Mouse (Mus musculus): Measurements from ENCODE around the gene Amh.

- TF ChIP-seq CTCF (IDR thresholded peaks at IDR 0.05; ENCODE audit: insufficient read depth, low read depth, low read length) (no peak), POLR2A (IDR thresholded peaks at IDR 0.05; ENCODE audit: insufficient read depth, low read depth, low read length) (no peak)
These were observed 48.5 kb upstream of the Amh start for GRCm38 (mm10) chr10:80756509-80756908.

All from olfactory bulb, adult 2 months (tissue).